Mouse (Mus musculus): ENCODE measurements around the gene Celf5. TPM values are rescaled to one million over a fixed set of nuclear protein-coding genes. Genes with fewer than 3 reads are reported as not detected.

Celf5 gene
- total RNA-seq, 2 experiments from 2014 or later: 285 to 286 TPM

DNA sequence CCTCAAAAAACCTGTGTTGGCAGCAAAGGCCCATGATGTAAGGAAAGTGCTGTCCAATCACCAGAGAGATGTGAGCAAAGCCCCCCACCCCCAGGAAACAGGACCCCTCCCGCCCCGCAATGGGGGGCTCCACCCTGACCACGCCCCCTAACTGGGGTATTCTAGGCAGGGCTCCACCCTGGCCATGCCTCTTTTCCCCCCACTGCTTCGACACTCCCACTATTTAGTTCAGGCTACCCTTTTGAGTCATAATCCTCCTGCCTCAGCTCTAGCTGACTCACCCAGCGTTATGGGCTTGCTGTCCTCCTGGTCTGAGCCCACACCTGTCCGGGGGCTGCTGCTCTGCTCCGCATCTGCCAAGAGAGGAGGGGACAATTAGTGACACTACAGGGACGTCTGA is 73.2 kb downstream of the Celf5 start:
- intact Hi-C loops (cut with DNase I): loop anchor here (2.0 kb wide), 1 partner anchor 21 kb away; no protein-coding TSS in a partner anchor
- no peak for DNase-seq (ENCODE audit: low spot score in 2 of 2)

Small RNA genes within 50 kb of the gene (microRNA-seq; reads per million reads assigned to microRNA genes)
- gene Gm25595: 0 reads per million in 2 experiments
- 0 reads per million in 2 experiments for gene Mir1191b

Other genes with a start within 250 kb of the Celf5 start
- gene Zfr2, start 249.6 kb downstream of the Celf5 start, total RNA-seq (2021): 10 to 100 TPM; 57.2 to 63.1 TPM
- 100 to 1,000 TPM; 191 to 194 TPM for gene Matk, start 229.8 kb downstream of the Celf5 start, total RNA-seq (2021)
- 10 to 100 TPM; 42.5 to 47.3 TPM for gene Mrpl54, start 215.8 kb downstream of the Celf5 start, total RNA-seq (2021)
- 10 to 100 TPM; 38.6 to 40.0 TPM for gene Apba3, start 215.7 kb downstream of the Celf5 start, total RNA-seq (2021)
- gene Tjp3, start 191.1 kb downstream of the Celf5 start, total RNA-seq (2021): under 1 TPM; 0.23 to 0.30 TPM
- gene Pip5k1c, start 189.7 kb downstream of the Celf5 start, total RNA-seq (2021): 100 to 1,000 TPM; 402 to 420 TPM
- 10 to 100 TPM; 27.8 to 28.4 TPM for gene Cactin, start 161.6 kb downstream of the Celf5 start, total RNA-seq (2021)
- gene Tbxa2r, start 154.0 kb downstream of the Celf5 start, total RNA-seq (2021): 1 to 10 TPM; 1.2 to 1.4 TPM
- under 1 TPM; 0.92 to 0.96 TPM for gene Gipc3, start 139.4 kb downstream of the Celf5 start, total RNA-seq (2021)
- 10 to 100 TPM; 23.5 to 28.4 TPM for gene Hmg20b, start 132.2 kb downstream of the Celf5 start, total RNA-seq (2021)
- 10 to 100 TPM; 39.3 to 41.1 TPM for gene Mfsd12, start 125.2 kb downstream of the Celf5 start, total RNA-seq (2021)
- 1 to 10 TPM in 1 of 2 experiments, under 1 TPM in 1; 0.78 to 2.2 TPM for gene 4930404N11Rik, start 116.9 kb downstream of the Celf5 start, total RNA-seq (2021)
- 10 to 100 TPM; 63.5 to 70.2 TPM for gene Fzr1, start 104.2 kb downstream of the Celf5 start, total RNA-seq (2021)
- gene Dohh, start 98.3 kb downstream of the Celf5 start, total RNA-seq (2021): 10 to 100 TPM; 83.7 to 87.7 TPM
- 1 to 10 TPM; 3.5 to 4.2 TPM for gene Gm48551, start 98.2 kb downstream of the Celf5 start, total RNA-seq (2021)
- 1 to 10 TPM; 4.0 to 4.1 TPM for gene Gm48552, start 93.7 kb downstream of the Celf5 start, total RNA-seq (2021)
- 1 to 10 TPM in 1 of 2 experiments, under 1 TPM in 1; 0.89 to 1.5 TPM for gene Smim24, start 89.7 kb downstream of the Celf5 start, total RNA-seq (2021)
- 10 to 100 TPM; 81.1 to 87.3 TPM for gene Nfic, start 27.1 kb downstream of the Celf5 start, total RNA-seq (2021)
- gene Ncln, start 13.7 kb upstream of the Celf5 start, total RNA-seq (2021): 10 to 100 TPM; 76.4 to 77.0 TPM
- gene S1pr4, start 17.4 kb upstream of the Celf5 start, total RNA-seq (2021): under 1 TPM; 0.53 to 0.73 TPM
- gene Gna15, start 41.5 kb upstream of the Celf5 start, total RNA-seq (2021): 1 to 10 TPM; 2.0 to 3.1 TPM
- gene Gna11, start 62.5 kb upstream of the Celf5 start, total RNA-seq (2021): 100 to 1,000 TPM; 101 to 107 TPM
- 100 to 1,000 TPM; 630 to 638 TPM for gene Aes, start 76.8 kb upstream of the Celf5 start, total RNA-seq (2021)
- gene Tle2, start 91.9 kb upstream of the Celf5 start, total RNA-seq (2021): 10 to 100 TPM; 28.8 to 30.3 TPM
- 1 to 10 TPM; 4.2 to 5.8 TPM for gene Tle6, start 118.4 kb upstream of the Celf5 start, total RNA-seq (2021)
- 1 to 10 TPM; 3.1 to 3.8 TPM for gene BC025920, start 123.6 kb upstream of the Celf5 start, total RNA-seq (2021)
- 10 to 100 TPM; 22.1 to 25.3 TPM for gene Sirt6, start 145.1 kb upstream of the Celf5 start, total RNA-seq (2021)
- 10 to 100 TPM; 35.9 to 36.7 TPM for gene Ankrd24, start 145.8 kb upstream of the Celf5 start, total RNA-seq (2021)
- 1 to 10 TPM; 4.6 to 4.8 TPM for gene Gm10778, start 166.3 kb upstream of the Celf5 start, total RNA-seq (2021)
- gene Zfp433, start 222.1 kb upstream of the Celf5 start, total RNA-seq (2021): 1 to 10 TPM; 7.2 to 8.3 TPM